Mouse (Mus musculus): ENCODE data around the gene Aldh9a1.
"Not testable (repeated sequence)": the region's sequence is repeated elsewhere in the genome, so short reads cannot be mapped to it uniquely, and the experiment has no call there.

Aldh9a1 gene

GRCm38 (mm10) chr1:167349815-167350596 lies at the start of gene Aldh9a1:
Aldh9a1 (plus strand) TSS chr1:167349991.
- DNase-seq (ENCODE audit: low spot score) = peak; percentile 98

GRCm38 (mm10) chr1:167300122-167300521 lies 49.7 kb upstream of the Aldh9a1 start:
- no peak for DNase-seq (ENCODE audit: low spot score)

GRCm38 (mm10) chr1:167305501-167306137 lies 44.2 kb upstream of the Aldh9a1 start:
- no peak for DNase-seq (ENCODE audit: low spot score)

GRCm38 (mm10) chr1:167306451-167307240 lies 43.1 kb upstream of the Aldh9a1 start:
- peak; percentile 68 for DNase-seq (ENCODE audit: low spot score)

GRCm38 (mm10) chr1:167307674-167308073 lies 42.1 kb upstream of the Aldh9a1 start:
- DNase-seq (ENCODE audit: low spot score) = no peak

- peak; percentile 98 for DNase-seq (ENCODE audit: low spot score)
These were observed 41.3 kb upstream of the Aldh9a1 start, which contains the start of gene Tmco1 for GRCm38 (mm10) chr1:167308261-167309054. Tmco1 (plus strand) TSS chr1:167308378.

- DNase-seq (ENCODE audit: low spot score) = no peak
These were observed 37.4 kb upstream of the Aldh9a1 start for GRCm38 (mm10) chr1:167312367-167312766.

GRCm38 (mm10) chr1:167313220-167313619 lies 36.6 kb upstream of the Aldh9a1 start:
- DNase-seq (ENCODE audit: low spot score) = no peak

- no peak for DNase-seq (ENCODE audit: low spot score)
These were observed 28.1 kb upstream of the Aldh9a1 start for GRCm38 (mm10) chr1:167321691-167322090.

- no peak for DNase-seq (ENCODE audit: low spot score)
These were observed 21.0 kb upstream of the Aldh9a1 start for GRCm38 (mm10) chr1:167328776-167329175.

- no peak for DNase-seq (ENCODE audit: low spot score)
These were observed 18.7 kb upstream of the Aldh9a1 start for GRCm38 (mm10) chr1:167331106-167331505.

- DNase-seq (ENCODE audit: low spot score) = no peak
These were observed 13.4 kb upstream of the Aldh9a1 start for GRCm38 (mm10) chr1:167336398-167336797.

GRCm38 (mm10) chr1:167337463-167338095 lies 12.2 kb upstream of the Aldh9a1 start:
- peak; percentile 91 for DNase-seq (ENCODE audit: low spot score)

- DNase-seq (ENCODE audit: low spot score) = no peak
These were observed 10.5 kb upstream of the Aldh9a1 start for GRCm38 (mm10) chr1:167339177-167339781.

GRCm38 (mm10) chr1:167340111-167340787 lies 9.5 kb upstream of the Aldh9a1 start:
- DNase-seq (ENCODE audit: low spot score) = no peak

GRCm38 (mm10) chr1:167340910-167341528 lies 8.8 kb upstream of the Aldh9a1 start:
- DNase-seq (ENCODE audit: low spot score) = no peak

GRCm38 (mm10) chr1:167342831-167343230 lies 7.0 kb upstream of the Aldh9a1 start:
- no peak for DNase-seq (ENCODE audit: low spot score)

- not testable (repeated sequence) for DNase-seq (ENCODE audit: low spot score)
These were observed 3.7 kb upstream of the Aldh9a1 start for GRCm38 (mm10) chr1:167345994-167346520.

GRCm38 (mm10) chr1:167349206-167349605 lies 585 bp upstream of the Aldh9a1 start:
- not testable (repeated sequence) for DNase-seq (ENCODE audit: low spot score)

Data from testis, postnatal 10 days (tissue).